Mouse (Mus musculus): ENCODE measurements around the gene Tmem53.

The Tmem53 gene

GRCm38 (mm10) chr4:117231208-117231607 lies 20.5 kb upstream of the Tmem53 start:
- Histone ChIP-seq H3K9me3 (ENCODE audit: low read length) (no peaks in the 10 kb centered on the region), H3K27me3 (ENCODE audit: insufficient read depth, low read length) (peaks cover 29% of the 10 kb centered on the region), H3K36me3 (ENCODE audit: insufficient read depth, low read length) (no peaks in the 10 kb centered on the region), H3K4me3 (replicated peaks; ENCODE audit: low read length) (no peak overlapping the region), H3K4me1 (replicated peaks; ENCODE audit: low read depth, low read length) (peaks cover 14% of the 10 kb centered on the region)
- TF ChIP-seq CTCF (conservative IDR thresholded peaks at IDR 0.05; ENCODE audit: low read length): no peak
- TF ChIP-seq NANOG (IDR thresholded peaks at IDR 0.05; ENCODE audit: borderline replicate concordance, low read length): no peak
- no peak for TF ChIP-seq POU5F1 (IDR thresholded peaks at IDR 0.05; ENCODE audit: borderline replicate concordance, low read length)

DNA sequence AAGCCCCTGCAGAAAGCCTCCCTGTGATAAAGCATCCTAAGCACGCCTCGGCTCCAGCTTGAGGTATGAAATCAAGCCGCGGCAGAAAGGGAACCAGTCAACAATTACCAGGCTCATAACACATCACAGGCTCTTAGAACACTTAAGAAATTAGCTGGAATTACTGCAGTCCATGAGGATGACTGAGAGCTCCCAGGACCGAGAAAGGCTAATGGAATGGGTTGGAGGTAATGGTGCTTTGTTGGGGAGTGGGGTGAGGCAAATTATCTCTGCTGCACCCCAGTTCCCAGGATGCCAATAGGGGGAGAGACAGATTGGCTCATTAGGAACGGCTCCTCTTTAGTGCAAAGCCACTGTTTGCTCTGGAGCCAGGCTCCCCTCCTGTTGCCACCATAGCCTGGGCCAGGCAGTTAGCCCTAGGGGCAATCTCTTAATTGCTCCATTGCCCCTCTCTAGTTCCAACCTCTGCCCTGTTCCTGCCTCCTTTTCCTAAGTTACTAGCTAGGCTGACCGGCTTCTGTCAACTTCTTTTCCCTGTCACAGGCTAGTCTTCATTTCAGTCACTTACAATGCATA lies 17.5 kb upstream of the Tmem53 start:
- no peaks in the 10 kb centered on the region for H3K9me3 ChIP-seq (ENCODE audit: low read length)
- peaks cover 13% of the 10 kb centered on the region for H3K4me1 ChIP-seq (replicated peaks; ENCODE audit: low read depth, low read length)
- no peak overlapping the region for H3K4me3 ChIP-seq (replicated peaks; ENCODE audit: low read length)
- peaks cover 21% of the 10 kb centered on the region; the same call in 1 of the 2 replicates for H3K27me3 ChIP-seq (ENCODE audit: insufficient read depth, low read length)
- TF ChIP-seq NANOG (IDR thresholded peaks at IDR 0.05; ENCODE audit: borderline replicate concordance, low read length): no peak
- TF ChIP-seq POU5F1 (IDR thresholded peaks at IDR 0.05; ENCODE audit: borderline replicate concordance, low read length): no peak
- TF ChIP-seq CTCF (conservative IDR thresholded peaks at IDR 0.05; ENCODE audit: low read length): no peak
- H3K36me3 ChIP-seq (ENCODE audit: insufficient read depth, low read length): no peaks in the 10 kb centered on the region

DNA sequence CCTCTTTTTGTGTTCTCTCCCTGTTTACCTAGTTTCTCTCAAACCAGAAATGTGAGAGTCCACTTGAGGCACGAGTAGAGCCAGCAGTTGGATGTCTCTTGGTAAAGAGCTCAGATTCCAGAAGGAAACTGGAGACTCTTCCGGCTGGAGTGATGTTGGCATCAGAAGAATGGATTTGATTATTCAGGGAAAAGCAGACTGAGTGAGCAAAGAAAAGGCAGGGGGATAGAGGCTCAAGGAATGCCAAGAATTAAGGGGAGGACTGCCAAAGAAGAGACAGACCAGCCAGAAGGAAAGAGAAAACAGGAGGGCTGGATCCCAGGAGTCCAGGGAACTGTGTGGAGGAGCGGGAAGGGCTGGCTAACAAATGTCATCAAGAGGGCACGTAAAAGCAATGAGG lies 15.9 kb upstream of the Tmem53 start:
- TF ChIP-seq POU5F1 (IDR thresholded peaks at IDR 0.05; ENCODE audit: borderline replicate concordance, low read length): no peak
- TF ChIP-seq CTCF (conservative IDR thresholded peaks at IDR 0.05; ENCODE audit: low read length): no peak
- Histone ChIP-seq H3K27me3 (ENCODE audit: insufficient read depth, low read length) (peaks cover 16% of the 10 kb centered on the region; the same call in 1 of the 2 replicates), H3K9me3 (ENCODE audit: low read length) (no peaks in the 10 kb centered on the region), H3K4me3 (replicated peaks; ENCODE audit: low read length) (no peak overlapping the region), H3K4me1 (replicated peaks; ENCODE audit: low read depth, low read length) (peaks cover 4% of the 10 kb centered on the region; the same call in 1 of the 2 replicates), H3K36me3 (ENCODE audit: insufficient read depth, low read length) (no peaks in the 10 kb centered on the region)

DNA sequence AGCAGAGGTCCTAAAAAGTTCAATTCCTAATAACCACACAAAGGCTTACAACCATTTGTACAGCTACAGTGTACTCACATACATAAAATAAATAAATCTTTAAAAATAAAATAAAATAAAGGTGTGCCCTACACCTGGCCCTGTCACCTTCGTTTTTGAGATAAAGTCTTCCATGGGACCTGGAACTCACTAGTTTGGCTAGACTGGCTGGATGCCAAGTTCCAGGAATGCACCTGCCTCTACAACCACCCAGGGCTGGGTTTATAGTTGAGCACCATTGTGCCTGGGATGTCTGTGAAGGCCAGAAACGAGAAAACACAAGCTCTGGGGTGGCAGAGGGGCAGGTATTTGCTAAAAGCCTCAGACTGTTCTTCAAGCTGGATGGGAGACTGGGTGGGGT lies 12.6 kb upstream of the Tmem53 start:
- peaks cover 26% of the 10 kb centered on the region for H3K4me1 ChIP-seq (replicated peaks; ENCODE audit: low read depth, low read length)
- no peaks in the 10 kb centered on the region for H3K9me3 ChIP-seq (ENCODE audit: low read length)
- H3K36me3 ChIP-seq (ENCODE audit: insufficient read depth, low read length): no peaks in the 10 kb centered on the region
- H3K27me3 ChIP-seq (ENCODE audit: insufficient read depth, low read length): peaks cover 14% of the 10 kb centered on the region; the same call in 1 of the 2 replicates
- no peak overlapping the region for H3K4me3 ChIP-seq (replicated peaks; ENCODE audit: low read length)
- TF ChIP-seq CTCF (conservative IDR thresholded peaks at IDR 0.05; ENCODE audit: low read length): no peak
- TF ChIP-seq POU5F1 (IDR thresholded peaks at IDR 0.05; ENCODE audit: borderline replicate concordance, low read length): no peak
- no peak for TF ChIP-seq NANOG (IDR thresholded peaks at IDR 0.05; ENCODE audit: borderline replicate concordance, low read length)

GRCm38 (mm10) chr4:117240867-117241266 lies 10.9 kb upstream of the Tmem53 start:
- peaks cover 3% of the 10 kb centered on the region; the same call in 1 of the 2 replicates for H3K27me3 ChIP-seq (ENCODE audit: insufficient read depth, low read length)
- no peaks in the 10 kb centered on the region for H3K9me3 ChIP-seq (ENCODE audit: low read length)
- no peaks in the 10 kb centered on the region for H3K36me3 ChIP-seq (ENCODE audit: insufficient read depth, low read length)
- H3K4me3 ChIP-seq (replicated peaks; ENCODE audit: low read length): no peak overlapping the region
- peaks cover 26% of the 10 kb centered on the region for H3K4me1 ChIP-seq (replicated peaks; ENCODE audit: low read depth, low read length)
- TF ChIP-seq POU5F1 (IDR thresholded peaks at IDR 0.05; ENCODE audit: borderline replicate concordance, low read length): no peak
- no peak for TF ChIP-seq CTCF (conservative IDR thresholded peaks at IDR 0.05; ENCODE audit: low read length)
- TF ChIP-seq NANOG (IDR thresholded peaks at IDR 0.05; ENCODE audit: borderline replicate concordance, low read length): no peak

DNA sequence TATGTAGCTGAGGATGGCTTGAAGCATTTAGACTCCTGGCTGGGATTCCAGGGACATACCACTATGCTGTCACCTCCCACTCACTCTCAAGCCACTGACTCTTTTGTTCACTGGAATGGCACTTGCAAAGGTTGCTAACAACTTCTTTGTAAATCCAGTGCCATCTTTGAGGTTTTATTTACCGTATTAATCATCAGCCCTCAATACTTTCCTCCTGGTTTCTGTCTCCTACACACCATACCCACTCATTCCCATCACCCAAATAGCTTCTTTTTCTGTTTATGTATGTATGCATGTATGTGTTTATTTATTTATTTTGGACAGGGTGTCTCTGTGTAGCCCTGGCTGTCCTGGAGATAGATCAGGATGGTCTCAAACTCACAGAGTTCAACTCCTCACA lies 769 bp upstream of the Tmem53 start:
- peaks cover 9% of the 10 kb centered on the region; the same call in 1 of the 2 replicates for H3K27me3 ChIP-seq (ENCODE audit: insufficient read depth, low read length)
- TF ChIP-seq CTCF (conservative IDR thresholded peaks at IDR 0.05; ENCODE audit: low read length): no peak
- no peak for TF ChIP-seq POU5F1 (IDR thresholded peaks at IDR 0.05; ENCODE audit: borderline replicate concordance, low read length)
- TF ChIP-seq NANOG (IDR thresholded peaks at IDR 0.05; ENCODE audit: borderline replicate concordance, low read length): no peak
- H3K9me3 ChIP-seq (ENCODE audit: low read length): peaks cover 4% of the 10 kb centered on the region; the same call in 1 of the 2 replicates
- no peaks in the 10 kb centered on the region for H3K36me3 ChIP-seq (ENCODE audit: insufficient read depth, low read length)
- H3K4me1 ChIP-seq (replicated peaks; ENCODE audit: low read depth, low read length): peaks cover 44% of the 10 kb centered on the region
- H3K4me3 ChIP-seq (replicated peaks; ENCODE audit: low read length): peak overlapping the region; percentile 82; the same call in 1 of the 2 replicates

GRCm38 (mm10) chr4:117252351-117252750 lies 600 bp downstream of the Tmem53 start:
- Histone ChIP-seq H3K27me3 (ENCODE audit: insufficient read depth, low read length) (peaks cover 7% of the 10 kb centered on the region; the same call in 1 of the 2 replicates), H3K4me3 (replicated peaks; ENCODE audit: low read length) (peak overlapping the region; percentile 82), H3K9me3 (ENCODE audit: low read length) (peaks cover 4% of the 10 kb centered on the region; the same call in 1 of the 2 replicates), H3K4me1 (replicated peaks; ENCODE audit: low read depth, low read length) (peaks cover 44% of the 10 kb centered on the region), H3K36me3 (ENCODE audit: insufficient read depth, low read length) (no peaks in the 10 kb centered on the region)
- no peak; the same call in 1 of the 2 replicates for TF ChIP-seq NANOG (IDR thresholded peaks at IDR 0.05; ENCODE audit: borderline replicate concordance, low read length)
- TF ChIP-seq POU5F1 (IDR thresholded peaks at IDR 0.05; ENCODE audit: borderline replicate concordance, low read length): 0 out of 2 replicates have a peak, but pooled peaks have one; percentile 9
- TF ChIP-seq CTCF (conservative IDR thresholded peaks at IDR 0.05; ENCODE audit: low read length): no peak

DNA sequence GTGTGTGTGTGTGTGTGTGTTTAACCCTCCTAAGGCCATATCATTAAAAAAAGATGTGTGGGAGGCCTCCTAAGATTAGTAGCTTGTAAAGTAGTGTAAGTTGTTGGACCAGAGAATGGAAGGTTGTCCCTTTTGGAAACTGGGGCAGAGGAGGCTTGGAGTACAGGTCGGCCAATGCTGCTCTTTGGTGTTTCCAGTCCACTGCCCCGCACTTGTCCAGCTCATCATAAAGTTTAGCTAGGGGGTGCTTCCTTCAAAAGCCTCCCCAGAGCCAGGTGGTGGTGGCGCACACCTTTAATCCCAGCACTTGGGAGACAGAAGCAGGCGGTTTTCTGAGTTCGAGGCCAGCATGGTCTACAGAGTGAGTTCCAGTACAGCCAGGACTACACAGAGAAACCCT lies 1.0 kb downstream of the Tmem53 start:
- Histone ChIP-seq H3K36me3 (ENCODE audit: insufficient read depth, low read length) (no peaks in the 10 kb centered on the region), H3K4me1 (replicated peaks; ENCODE audit: low read depth, low read length) (peaks cover 44% of the 10 kb centered on the region), H3K4me3 (replicated peaks; ENCODE audit: low read length) (no peak overlapping the region), H3K27me3 (ENCODE audit: insufficient read depth, low read length) (peaks cover 5% of the 10 kb centered on the region; the same call in 1 of the 2 replicates), H3K9me3 (ENCODE audit: low read length) (peaks cover 4% of the 10 kb centered on the region; the same call in 1 of the 2 replicates)
- TF ChIP-seq NANOG (IDR thresholded peaks at IDR 0.05; ENCODE audit: borderline replicate concordance, low read length) (no peak), POU5F1 (IDR thresholded peaks at IDR 0.05; ENCODE audit: borderline replicate concordance, low read length) (no peak), CTCF (conservative IDR thresholded peaks at IDR 0.05; ENCODE audit: low read length) (no peak)
